Mouse (Mus musculus) forebrain, embryonic 12.5 days (tissue): ENCODE data around the gene Hnrnpu. TPM values are rescaled to one million over a fixed set of nuclear protein-coding genes. Genes with fewer than 3 reads are reported as not detected.
A peak's percentile ranks its signal among the peaks of the same experiment; 100 is the strongest.

ENCODE experiments used
- ATAC-seq: fragments of 200-750 bp; cut with Nextera tagmentation; 2 replicates; pipeline ENCODE4 v1.8.0; 2017; ENCODE audit warnings: moderate TSS enrichment; ENCODE audit not compliant: low FRiP score
- H3K27ac ChIP-seq: fragments of 300-500 bp; sonication (generic); 2 replicates; pipeline ENCODE4 v1.5.1; 2016; ENCODE audit warnings: mild to moderate bottlenecking
- H3K27me3 ChIP-seq: fragments of 300-500 bp; sonication (generic); 2 replicates; pipeline ENCODE4 v1.6.1; 2016; ENCODE audit warnings: mild to moderate bottlenecking
- H3K36me3 ChIP-seq: fragments of 300-500 bp; sonication (generic); replicated peaks from 2 replicates; pipeline ENCODE4 v1.6.1; 2016; ENCODE audit warnings: mild to moderate bottlenecking
- H3K4me1 ChIP-seq: fragments of 300-500 bp; sonication (generic); 2 replicates; pipeline ENCODE4 v1.6.1; 2016
- H3K4me2 ChIP-seq: fragments of 300-500 bp; sonication (generic); 2 replicates; pipeline ENCODE4 v1.6.1; 2016; ENCODE audit warnings: mild to moderate bottlenecking, moderate library complexity
- H3K4me3 ChIP-seq: fragments of 300-500 bp; sonication (generic); replicated peaks from 2 replicates; pipeline ENCODE4 v1.5.1; 2016; ENCODE audit warnings: mild to moderate bottlenecking
- H3K9ac ChIP-seq: fragments of 300-500 bp; sonication (generic); 2 replicates; pipeline ENCODE4 v1.6.1; 2016; ENCODE audit warnings: mild to moderate bottlenecking
- H3K9me3 ChIP-seq: fragments of 300-500 bp; sonication (generic); 2 replicates; pipeline ENCODE4 v1.6.1; 2016
- WGBS: fragments of 180-500 bp; shearing (Covaris S2); methylation state at CpG from one replicate; pipeline ENCODE4 v1.1.7; 2016; 5-methylcytosine and 5-hydroxymethylcytosine counted together
- polyA plus RNA-seq: library from polyadenylated mRNA; unstranded; fragments of >200 nt; fragmentation: Nextera tagmentation; extraction: Ambion mirVana; gene quantifications from 2 replicates; pipeline ENCODE4 v1.2.1, GENCODE M21; 2016

The Hnrnpu gene
- 898 and 928 TPM in 2 replicates for polyA plus RNA-seq

GRCm38 (mm10) chr1:178337551-178338317 is at the start of gene Hnrnpu:
Gene Hnrnpu (minus strand): TSS chr1:178337797.
- Histone ChIP-seq H3K4me3 (peak within 1 kb of the TSS; percentile 75), H3K36me3 (peaks cover 21% of the 10 kb centered on the region), H3K9me3 (no peaks in the 10 kb centered on the region), H3K27ac (peak within 1 kb of the TSS; percentile 100), H3K4me1 (peaks cover 24% of the 10 kb centered on the region), H3K4me2 (peak within 1 kb of the TSS; percentile 74), H3K27me3 (no peaks in the 10 kb centered on the region), H3K9ac (peak within 1 kb of the TSS; percentile 100)
- ATAC-seq, result peak; percentile 88
- under 1% methylated on average over 73 of the region's 73 CpGs for WGBS

GRCm38 (mm10) chr1:178382165-178382564 is 44.6 kb upstream of the Hnrnpu start:
- Histone ChIP-seq H3K4me3 (no peak overlapping the region), H3K9me3 (no peaks in the 10 kb centered on the region), H3K27ac (no peak overlapping the region), H3K27me3 (no peaks in the 10 kb centered on the region), H3K4me2 (no peak overlapping the region), H3K9ac (no peak overlapping the region), H3K4me1 (no peaks in the 10 kb centered on the region), H3K36me3 (no peaks in the 10 kb centered on the region)
- no peak for ATAC-seq

DNA sequence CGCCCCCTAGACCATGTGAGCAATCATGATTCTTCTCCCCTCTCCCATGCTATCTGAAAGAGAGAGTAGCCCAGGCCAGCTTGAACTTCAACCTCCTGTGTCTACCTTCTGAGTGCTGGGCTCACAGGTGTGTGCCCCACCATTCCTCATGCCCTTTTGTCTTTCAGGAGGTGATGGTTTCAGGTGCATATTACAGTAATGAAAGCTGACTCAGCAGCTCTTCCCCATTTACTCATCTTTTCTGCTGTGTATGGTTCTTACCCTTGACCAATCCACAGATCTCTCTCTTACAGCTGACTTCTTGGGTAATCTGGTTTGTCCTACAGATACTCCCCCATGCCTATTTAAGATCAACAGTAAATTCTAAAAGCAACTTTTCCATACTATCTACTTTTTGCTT is 41.6 kb upstream of the Hnrnpu start:
- no peak for ATAC-seq
- 60% methylated on average over 1 of the region's 1 CpGs for WGBS
- no peak overlapping the region for H3K4me3 ChIP-seq
- H3K9me3 ChIP-seq, result no peaks in the 10 kb centered on the region
- H3K4me2 ChIP-seq, result no peak overlapping the region
- H3K4me1 ChIP-seq, result no peaks in the 10 kb centered on the region
- H3K36me3 ChIP-seq, result no peaks in the 10 kb centered on the region
- H3K27ac ChIP-seq, result no peak overlapping the region
- no peak overlapping the region for H3K9ac ChIP-seq
- H3K27me3 ChIP-seq, result no peaks in the 10 kb centered on the region

- H3K27me3 ChIP-seq, result no peaks in the 10 kb centered on the region
- WGBS, result 86% methylated on average over 3 of the region's 3 CpGs
Measured at GRCm38 (mm10) chr1:178378115-178378514, 40.5 kb upstream of the Hnrnpu start.

DNA sequence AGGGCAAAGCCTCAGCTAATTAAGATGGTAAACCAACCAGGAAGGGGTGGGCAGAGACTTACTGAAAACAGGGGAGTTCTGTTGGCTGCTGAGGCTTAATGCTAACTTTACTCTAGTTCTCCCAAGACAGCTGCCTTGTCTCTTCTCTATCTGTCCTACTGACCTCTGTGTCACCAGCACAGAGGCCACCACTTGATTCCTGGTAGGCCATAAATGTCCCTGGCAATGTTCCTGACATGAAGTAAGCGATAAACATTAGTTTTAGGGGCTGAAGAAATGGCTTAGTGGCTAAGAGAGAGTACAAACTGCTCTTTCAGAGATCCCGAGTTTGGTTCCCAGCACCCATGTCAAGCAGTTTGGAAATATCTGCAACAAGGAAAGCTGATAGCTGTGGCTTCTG is 39.3 kb upstream of the Hnrnpu start:
- WGBS, result 75% methylated on average over 2 of the region's 2 CpGs
- no peaks in the 10 kb centered on the region for H3K36me3 ChIP-seq
- no peaks in the 10 kb centered on the region for H3K9me3 ChIP-seq
- H3K27me3 ChIP-seq, result no peaks in the 10 kb centered on the region
- no peaks in the 10 kb centered on the region for H3K4me1 ChIP-seq
- no peak overlapping the region for H3K9ac ChIP-seq
- no peak overlapping the region for H3K27ac ChIP-seq
- H3K4me3 ChIP-seq, result no peak overlapping the region
- ATAC-seq, result no peak
- no peak overlapping the region for H3K4me2 ChIP-seq

More at GRCm38 (mm10) chr1:178378115-178378514, 40.5 kb upstream of the Hnrnpu start:
- no peak for ATAC-seq
- no peak overlapping the region for H3K4me2 ChIP-seq
- no peak overlapping the region for H3K4me3 ChIP-seq
- no peaks in the 10 kb centered on the region for H3K36me3 ChIP-seq
- no peak overlapping the region for H3K27ac ChIP-seq
- no peaks in the 10 kb centered on the region for H3K9me3 ChIP-seq
- no peaks in the 10 kb centered on the region for H3K4me1 ChIP-seq
- H3K9ac ChIP-seq, result no peak overlapping the region

DNA sequence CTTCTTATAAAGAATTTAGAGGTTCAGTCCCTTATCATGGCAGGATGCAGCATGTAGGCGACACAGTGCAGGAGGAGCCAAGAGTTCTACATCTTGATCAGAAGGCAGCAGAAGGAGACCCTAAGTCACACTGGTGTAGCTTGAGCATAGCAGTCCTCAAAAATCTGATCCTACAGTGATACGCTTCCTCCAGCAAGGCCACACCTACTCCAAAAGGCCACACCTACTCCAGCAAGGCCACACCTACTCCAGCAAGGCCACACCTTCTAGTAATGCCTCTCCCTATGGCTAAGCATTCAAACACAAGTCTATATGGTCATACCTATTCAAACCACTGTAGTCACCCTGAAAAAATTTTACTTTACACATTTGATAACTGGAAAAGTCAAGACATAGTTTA is 38.5 kb upstream of the Hnrnpu start:
- Histone ChIP-seq H3K27me3 (no peaks in the 10 kb centered on the region), H3K27ac (no peak overlapping the region), H3K4me1 (no peaks in the 10 kb centered on the region), H3K4me2 (no peak overlapping the region), H3K9me3 (no peaks in the 10 kb centered on the region), H3K9ac (no peak overlapping the region), H3K4me3 (no peak overlapping the region), H3K36me3 (no peaks in the 10 kb centered on the region)
- WGBS, result 85% methylated on average over 2 of the region's 2 CpGs
- no peak for ATAC-seq

DNA sequence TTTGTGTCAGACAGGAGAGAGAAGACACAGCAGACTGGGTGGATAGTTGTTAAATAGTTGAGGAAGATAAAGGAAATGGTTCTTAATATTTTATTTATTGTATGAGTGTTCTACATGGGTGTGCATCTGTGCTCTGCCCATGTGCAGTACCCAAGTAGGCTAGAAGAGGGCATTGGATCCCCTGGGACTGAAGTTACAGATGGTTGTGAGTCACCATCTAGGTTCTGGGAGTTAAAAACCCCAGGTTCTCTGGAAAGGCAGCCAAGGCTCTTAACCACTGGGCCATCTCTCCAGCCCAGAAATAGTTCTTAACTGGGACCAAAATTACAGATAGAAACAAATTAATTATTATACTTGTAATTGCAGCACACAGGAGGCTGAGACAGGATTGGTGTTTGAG is 37.8 kb upstream of the Hnrnpu start:
- H3K4me3 ChIP-seq, result no peak overlapping the region
- no peaks in the 10 kb centered on the region for H3K27me3 ChIP-seq
- H3K27ac ChIP-seq, result no peak overlapping the region
- no peaks in the 10 kb centered on the region for H3K4me1 ChIP-seq
- no peaks in the 10 kb centered on the region for H3K36me3 ChIP-seq
- no peaks in the 10 kb centered on the region for H3K9me3 ChIP-seq
- ATAC-seq, result no peak
- H3K9ac ChIP-seq, result no peak overlapping the region
- H3K4me2 ChIP-seq, result no peak overlapping the region

GRCm38 (mm10) chr1:178372681-178373080 is 35.1 kb upstream of the Hnrnpu start:
- H3K9me3 ChIP-seq, result no peaks in the 10 kb centered on the region
- ATAC-seq, result no peak
- H3K27ac ChIP-seq, result no peak overlapping the region
- no peak overlapping the region for H3K4me3 ChIP-seq
- no peak overlapping the region for H3K4me2 ChIP-seq
- 89% methylated on average over 4 of the region's 4 CpGs for WGBS
- H3K9ac ChIP-seq, result no peak overlapping the region
- no peaks in the 10 kb centered on the region for H3K36me3 ChIP-seq
- H3K27me3 ChIP-seq, result no peaks in the 10 kb centered on the region
- peaks cover 9% of the 10 kb centered on the region for H3K4me1 ChIP-seq

DNA sequence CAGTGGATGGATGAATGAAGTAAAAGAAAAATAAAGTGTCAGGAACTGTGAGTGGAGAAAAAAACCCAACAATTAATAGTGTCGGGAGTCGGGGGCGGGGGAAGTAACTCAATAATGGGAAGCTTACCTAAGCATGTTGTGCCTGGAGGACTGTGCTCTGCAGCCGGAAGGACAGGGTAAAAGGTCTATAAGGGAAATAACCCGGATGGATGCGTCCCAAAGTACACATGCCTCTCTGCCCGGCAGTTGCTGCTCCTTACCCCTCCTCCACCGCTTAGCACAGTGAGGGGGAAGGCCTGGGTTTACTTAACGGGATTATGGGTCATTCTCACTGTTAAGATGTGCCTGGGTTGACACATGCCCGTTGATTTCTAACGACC is 31.7 kb upstream of the Hnrnpu start:
- H3K27ac ChIP-seq, result peak overlapping the region; percentile 77
- H3K4me3 ChIP-seq, result peak overlapping the region; percentile 45
- WGBS, result 2% methylated on average over 11 of the region's 11 CpGs
- peaks cover 9% of the 10 kb centered on the region for H3K4me1 ChIP-seq
- ATAC-seq, result peak; percentile 83
- no peaks in the 10 kb centered on the region for H3K27me3 ChIP-seq
- H3K9me3 ChIP-seq, result no peaks in the 10 kb centered on the region
- no peaks in the 10 kb centered on the region for H3K36me3 ChIP-seq
- peak overlapping the region; percentile 78 for H3K4me2 ChIP-seq
- peak overlapping the region; percentile 55 for H3K9ac ChIP-seq

DNA sequence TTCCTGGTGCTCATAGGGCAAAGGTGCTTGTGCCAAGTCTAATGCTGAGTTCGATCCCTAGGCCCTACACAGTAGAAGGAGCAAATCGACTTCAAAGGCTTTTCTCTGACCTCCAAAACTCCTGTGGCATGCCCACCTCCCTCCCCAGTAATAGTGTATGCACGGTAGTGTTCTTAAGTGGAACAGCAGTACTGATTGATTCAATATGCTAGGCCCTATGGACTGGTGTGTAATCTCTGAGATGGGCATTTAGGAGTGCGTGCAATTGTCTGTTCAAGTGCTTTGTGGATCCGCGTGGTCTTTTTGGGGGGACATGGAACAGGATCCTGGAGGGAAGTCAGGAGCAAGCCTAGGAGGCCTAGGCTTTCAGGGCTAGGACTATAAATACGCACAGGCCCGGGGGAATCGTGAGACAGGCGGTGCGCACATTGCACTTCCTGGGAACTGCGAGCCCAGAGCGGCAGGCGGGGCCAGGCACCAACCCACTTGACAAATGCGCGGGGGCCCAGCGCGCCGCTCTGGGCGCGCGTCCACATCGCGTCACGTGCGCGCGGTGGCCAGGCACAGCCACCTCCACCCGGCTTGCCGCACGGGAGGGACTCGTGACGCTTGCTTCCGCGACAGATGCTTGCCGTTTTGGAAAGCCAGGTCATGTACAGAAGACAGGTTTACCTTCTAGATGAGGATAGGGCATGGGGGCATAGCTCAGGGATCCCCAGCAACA is 31.1 kb upstream of the Hnrnpu start:
- Histone ChIP-seq H3K4me1 (peaks cover 9% of the 10 kb centered on the region), H3K9me3 (no peaks in the 10 kb centered on the region), H3K4me2 (peak overlapping the region; percentile 78), H3K27ac (peak overlapping the region; percentile 77), H3K27me3 (no peaks in the 10 kb centered on the region), H3K4me3 (peak overlapping the region; percentile 45), H3K9ac (peak overlapping the region; percentile 55), H3K36me3 (no peaks in the 10 kb centered on the region)
- 3% methylated on average over 36 of the region's 36 CpGs for WGBS
- peak; percentile 96 for ATAC-seq

GRCm38 (mm10) chr1:178368121-178368520 is 30.5 kb upstream of the Hnrnpu start:
- Histone ChIP-seq H3K4me2 (peak overlapping the region; percentile 78; the same call in 1 of the 2 replicates), H3K27me3 (no peaks in the 10 kb centered on the region)

GRCm38 (mm10) chr1:178365171-178365570 is 27.6 kb upstream of the Hnrnpu start:
- 86% methylated on average over 6 of the region's 6 CpGs for WGBS
- Histone ChIP-seq H3K27ac (no peak overlapping the region), H3K4me3 (no peak overlapping the region), H3K4me1 (peaks cover 9% of the 10 kb centered on the region), H3K9me3 (no peaks in the 10 kb centered on the region), H3K36me3 (no peaks in the 10 kb centered on the region), H3K27me3 (no peaks in the 10 kb centered on the region), H3K9ac (no peak overlapping the region), H3K4me2 (no peak overlapping the region)
- no peak for ATAC-seq

More at GRCm38 (mm10) chr1:178368121-178368520, 30.5 kb upstream of the Hnrnpu start:
- peaks cover 9% of the 10 kb centered on the region for H3K4me1 ChIP-seq
- no peaks in the 10 kb centered on the region for H3K36me3 ChIP-seq
- no peak for ATAC-seq
- 81% methylated on average over 6 of the region's 6 CpGs for WGBS
- no peak overlapping the region for H3K27ac ChIP-seq
- H3K9me3 ChIP-seq, result no peaks in the 10 kb centered on the region
- H3K9ac ChIP-seq, result no peak overlapping the region
- H3K4me3 ChIP-seq, result no peak overlapping the region

- ATAC-seq, result no peak
- no peak overlapping the region for H3K9ac ChIP-seq
- no peak overlapping the region for H3K4me3 ChIP-seq
- no peak overlapping the region for H3K4me2 ChIP-seq
- H3K36me3 ChIP-seq, result no peaks in the 10 kb centered on the region
- H3K4me1 ChIP-seq, result no peaks in the 10 kb centered on the region
- H3K27me3 ChIP-seq, result no peaks in the 10 kb centered on the region
- no peak overlapping the region for H3K27ac ChIP-seq
- WGBS, result 54% methylated on average over 2 of the region's 2 CpGs
- no peaks in the 10 kb centered on the region for H3K9me3 ChIP-seq
Measured at GRCm38 (mm10) chr1:178360702-178361101, 23.1 kb upstream of the Hnrnpu start.
